Mouse (Mus musculus): ENCODE data around the gene Gm20661.
"Not testable (repeated sequence)": the region's sequence is repeated elsewhere in the genome, so short reads cannot be mapped to it uniquely, and the experiment has no call there.

Gene Gm20661

GRCm38 (mm10) chr9:108001922-108002770, 19.3 kb downstream of the Gm20661 start, which contains the start of gene Ip6k1:
Gene Ip6k1 (plus strand): TSS chr9:108002501.
- DNase-seq (ENCODE audit: low spot score): peak; percentile 100

GRCm38 (mm10) chr9:108002778-108003530, 20.1 kb downstream of the Gm20661 start:
- DNase-seq (ENCODE audit: low spot score): peak; percentile 36

- DNase-seq (ENCODE audit: low spot score): peak; percentile 44
Measured at GRCm38 (mm10) chr9:108003531-108003890, 20.7 kb downstream of the Gm20661 start.

DNA sequence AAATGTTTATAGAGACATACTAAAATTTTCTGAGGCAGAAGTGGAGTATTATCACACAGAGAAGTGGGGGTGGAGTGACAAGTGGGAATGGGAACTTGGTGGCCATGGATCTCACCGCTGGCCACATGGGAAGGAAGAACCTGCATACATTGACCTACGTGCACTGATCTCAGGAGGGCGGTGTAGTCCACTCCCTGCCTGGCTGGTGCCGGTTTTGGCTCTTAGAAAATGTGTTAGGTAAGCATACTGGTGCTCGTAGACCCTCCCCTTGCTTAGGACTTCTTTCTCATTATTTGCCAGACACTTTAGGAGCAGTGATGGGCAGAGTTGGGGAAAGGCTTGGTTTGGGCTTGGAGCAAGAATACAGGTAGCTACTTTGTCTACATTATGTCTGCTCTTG, 25.2 kb downstream of the Gm20661 start:
- DNase-seq (ENCODE audit: low spot score): no peak

- DNase-seq (ENCODE audit: low spot score): no peak
Measured at GRCm38 (mm10) chr9:108010385-108010784, 27.5 kb downstream of the Gm20661 start.

- not testable (repeated sequence) for DNase-seq (ENCODE audit: low spot score)
Measured at GRCm38 (mm10) chr9:108013577-108013976, 30.7 kb downstream of the Gm20661 start.

- no peak for DNase-seq (ENCODE audit: low spot score)
Measured at GRCm38 (mm10) chr9:108017127-108017526, 34.3 kb downstream of the Gm20661 start.

GRCm38 (mm10) chr9:108020741-108021140, 37.9 kb downstream of the Gm20661 start:
- no peak for DNase-seq (ENCODE audit: low spot score)

DNA sequence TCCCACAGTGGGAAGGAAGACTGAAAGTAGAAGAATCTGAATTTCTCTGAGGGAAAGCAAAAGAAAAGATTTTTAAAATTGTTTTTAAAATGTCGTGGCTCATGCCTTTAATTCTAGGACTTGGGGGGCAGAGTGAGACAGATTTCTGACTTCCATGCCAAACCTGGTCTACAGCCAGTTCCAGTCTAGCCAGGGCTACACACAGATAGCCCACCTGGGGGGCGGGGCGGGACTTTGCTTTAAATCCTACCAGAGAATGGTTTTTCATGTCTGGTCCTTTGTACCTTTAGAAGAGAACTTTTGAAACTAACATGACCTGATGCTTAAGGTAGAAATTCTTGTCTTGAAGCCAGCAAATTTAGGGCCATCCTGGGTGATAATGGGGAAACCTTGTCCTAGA, 40.4 kb downstream of the Gm20661 start:
- DNase-seq (ENCODE audit: low spot score): no peak

DNA sequence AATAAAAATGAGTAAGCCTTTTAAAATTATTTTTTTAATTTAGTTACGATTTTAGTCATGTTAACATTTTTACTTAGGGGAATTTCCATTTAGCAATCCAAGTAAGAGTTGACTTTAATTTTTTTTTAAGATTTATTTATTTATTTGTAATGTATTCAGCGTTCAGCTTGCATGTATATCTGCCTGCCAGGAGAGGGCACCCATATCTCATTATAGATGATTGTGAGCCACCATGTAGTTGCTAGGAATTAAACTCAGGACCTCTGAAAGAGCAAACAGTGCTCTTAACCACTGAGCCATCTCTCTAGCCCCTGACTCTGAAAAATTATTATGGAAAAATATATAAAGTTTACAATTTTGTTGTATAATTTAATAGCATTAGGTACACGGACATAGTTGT, 43.7 kb downstream of the Gm20661 start:
- DNase-seq (ENCODE audit: low spot score): no peak

DNA sequence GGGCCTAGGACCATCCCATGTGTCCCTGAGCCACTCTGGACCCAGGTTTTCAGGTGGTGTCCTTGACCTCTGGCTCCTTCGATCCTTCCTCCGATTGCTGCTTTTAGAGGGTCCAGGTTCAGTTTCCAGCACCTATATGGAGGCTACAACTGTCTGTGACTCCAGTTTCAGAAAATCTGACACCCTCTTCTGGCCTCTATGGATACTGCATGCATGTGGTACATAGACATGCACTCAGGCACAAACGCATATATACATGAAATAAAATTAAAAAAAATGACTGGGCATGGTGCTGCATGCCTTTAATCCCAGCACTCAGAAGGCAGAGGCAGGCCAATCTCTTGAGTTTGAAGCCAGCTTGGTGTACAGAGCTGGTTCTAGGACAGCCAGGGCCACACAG, 45.0 kb downstream of the Gm20661 start:
- no peak for DNase-seq (ENCODE audit: low spot score)

- no peak for DNase-seq (ENCODE audit: low spot score)
Measured at GRCm38 (mm10) chr9:108032126-108032525, 49.3 kb downstream of the Gm20661 start.

DNA sequence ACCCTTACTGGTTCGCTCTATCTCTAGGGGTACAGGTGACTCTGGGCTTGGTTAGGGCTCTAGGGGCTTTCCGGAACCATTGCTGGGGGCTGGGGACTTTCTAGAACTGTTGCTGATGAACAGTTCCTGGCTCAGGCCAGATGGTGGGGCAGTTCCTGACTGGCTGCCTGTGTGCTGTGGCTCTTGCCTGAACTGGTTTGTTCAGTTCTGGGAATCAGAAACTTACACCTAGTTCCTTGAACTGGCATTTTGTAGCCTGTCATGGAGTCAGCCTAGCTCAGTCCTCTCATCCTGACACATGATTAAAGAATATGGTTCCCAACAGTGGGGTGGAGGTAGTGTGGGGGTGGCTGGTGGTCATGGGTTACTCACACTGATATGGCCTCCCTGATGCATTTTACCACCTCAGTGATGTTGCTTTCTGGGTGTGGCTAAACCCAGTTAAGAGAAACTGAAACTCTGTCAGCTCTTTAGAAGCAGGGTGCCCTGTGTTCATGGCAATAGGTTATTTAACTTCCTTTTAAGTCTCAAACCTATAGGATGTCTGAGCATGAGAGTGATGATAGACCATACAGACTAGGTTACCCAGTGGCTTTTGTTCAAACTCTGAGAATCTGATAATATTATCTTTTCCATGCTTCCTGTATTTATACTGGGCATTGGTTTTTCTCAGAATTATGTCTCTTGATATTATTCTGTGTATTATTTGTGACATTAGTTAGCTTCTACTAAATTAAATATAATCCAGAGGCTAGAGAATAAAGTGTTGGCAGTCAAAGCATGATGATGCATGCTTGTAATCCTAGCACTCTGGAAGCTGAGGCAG, 52.7 kb downstream of the Gm20661 start:
- no peak for DNase-seq (ENCODE audit: low spot score)
